In the genomic region with DNA sequence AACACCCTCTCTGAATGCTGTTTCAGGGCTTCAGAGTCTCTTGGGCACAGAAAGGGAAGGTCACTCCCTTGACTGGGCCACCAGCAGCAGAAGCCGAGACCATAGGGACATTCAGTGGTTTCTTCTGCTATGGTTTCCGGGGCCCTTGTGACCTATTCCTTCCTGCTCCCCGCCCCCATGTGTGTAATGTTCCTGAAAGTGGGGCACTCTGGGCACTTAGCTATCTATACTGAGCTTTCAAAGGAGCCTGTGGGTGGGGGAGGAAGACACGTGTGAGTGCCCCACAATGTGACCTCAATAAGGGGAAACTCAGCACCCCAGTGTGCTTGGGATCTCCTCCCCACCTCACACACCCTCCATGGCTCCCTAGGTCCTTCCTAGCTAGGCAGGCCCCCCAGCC, we compare ENCODE assay signal across 10 mouse cellular contexts. TPM values are rescaled to one million over a fixed set of nuclear protein-coding genes. Genes with fewer than 3 reads are reported as not detected.
DNase-seq lines count a peak whose midpoint lies in the region; ATAC-seq and TF ChIP-seq lines count a peak whose summit lies in the region.
"Had no signal": no experiment of that assay in that cellular context is flagged by ENCODE, and none has a peak within 500 bp of the region (broad histone marks: within the 10 kb centered on the region; RNA-seq: fewer than 3 reads in every experiment).

No protein-coding gene starts in this region.

- TF ChIP-seq EP300 in CH12.LX (IDR thresholded peaks at IDR 0.05; ENCODE audit: low read length), result 0 out of 2 replicates have a peak, but pooled peaks have one; percentile 19

- H3K79me2 ChIP-seq in CH12.LX (replicated peaks; ENCODE audit: control insufficient read depth, extremely low read depth, insufficient read depth, poor library complexity, severe bottlenecking), result peaks cover 7% of the 10 kb centered on the region; the same call in 1 of the 2 replicates

- no peak for TF ChIP-seq CTCF in CH12.LX (conservative IDR thresholded peaks at IDR 0.05 in 1 of 2, IDR thresholded peaks at IDR 0.05 in 1 of 2; ENCODE audit: low read depth in 2 of 2, low read length in 2 of 2)
- TF ChIP-seq CTCF in midbrain, postnatal 0 days (IDR thresholded peaks at IDR 0.05), result no peak

- no peak for ATAC-seq in intestine, embryonic 16.5 days
- no peak for ATAC-seq in intestine, embryonic 15.5 days
- ATAC-seq in liver, embryonic 16.5 days (ENCODE audit: low read depth), result no peak
- no peak for ATAC-seq in cerebellum, adult (ENCODE audit: insufficient number of reproducible peaks, low FRiP score, low TSS enrichment)
- no peak for ATAC-seq in midbrain, postnatal 0 days (ENCODE audit: low FRiP score)

- H3K9ac ChIP-seq in intestine, embryonic 16.5 days (ENCODE audit: low read depth, low read length), result no peak overlapping the region
- no peak overlapping the region for H3K9ac ChIP-seq in intestine, embryonic 15.5 days
- peak overlapping the region; percentile 23; the same call in 1 of the 2 replicates for H3K9ac ChIP-seq in CH12.LX (ENCODE audit: insufficient read depth, low read depth)
- no peak overlapping the region for H3K9ac ChIP-seq in liver, embryonic 16.5 days (ENCODE audit: low read depth, low read length)
- no peak overlapping the region for H3K9ac ChIP-seq in midbrain, postnatal 0 days (replicated peaks; ENCODE audit: low read length, poor library complexity, severe bottlenecking)

- WGBS in intestine, embryonic 16.5 days, result 79% methylated on average over 4 of the region's 4 CpGs
- 67% methylated on average over 4 of the region's 4 CpGs for WGBS in intestine, embryonic 15.5 days
- 29% methylated on average over 4 of the region's 4 CpGs for WGBS in liver, embryonic 16.5 days (ENCODE audit: insufficient replicate concordance)
- 87% methylated on average over 4 of the region's 4 CpGs for WGBS in midbrain, postnatal 0 days

- H3K27me3 ChIP-seq in intestine, embryonic 16.5 days (replicated peaks; ENCODE audit: control insufficient read depth, insufficient read depth, low read length), result peaks cover 7% of the 10 kb centered on the region
- peaks cover 18% of the 10 kb centered on the region for H3K27me3 ChIP-seq in intestine, embryonic 15.5 days (replicated peaks)
- peaks cover 2% of the 10 kb centered on the region for H3K27me3 ChIP-seq in CH12.LX (replicated peaks)
- peaks cover 9% of the 10 kb centered on the region; the same call in 1 of the 2 replicates for H3K27me3 ChIP-seq in liver, embryonic 16.5 days (ENCODE audit: control insufficient read depth, insufficient read depth, low read depth, low read length)
- peaks cover 14% of the 10 kb centered on the region for H3K27me3 ChIP-seq in midbrain, postnatal 0 days (ENCODE audit: insufficient read depth, low read length)

- H3K27ac ChIP-seq in intestine, embryonic 16.5 days (ENCODE audit: low read length), result 0 out of 2 replicates have a peak overlapping the region, but pooled peaks have one; percentile 6
- H3K27ac ChIP-seq in intestine, embryonic 15.5 days, result no peak overlapping the region
- peak overlapping the region; percentile 87 for H3K27ac ChIP-seq in CH12.LX (ENCODE audit: insufficient read depth, low read depth)
- peak overlapping the region; percentile 60 for H3K27ac ChIP-seq in liver, embryonic 16.5 days (ENCODE audit: low read length)
- H3K27ac ChIP-seq in midbrain, postnatal 0 days (ENCODE audit: low read depth, low read length), result no peak overlapping the region

- TF ChIP-seq RAD21 in CH12.LX (IDR thresholded peaks at IDR 0.05; ENCODE audit: low read depth, low read length), result no peak

- dilution Hi-C loops in CH12.LX (cut with MboI; ENCODE audit: extremely low pct_ligation_motif_present, extremely low pct_unique_long_range_greater_than_20kb, low sequenced_read_pairs), result no loop called here

- H3K36me3 ChIP-seq in intestine, embryonic 16.5 days (ENCODE audit: control insufficient read depth, insufficient read depth, low read length), result no peaks in the 10 kb centered on the region
- no peaks in the 10 kb centered on the region for H3K36me3 ChIP-seq in intestine, embryonic 15.5 days
- H3K36me3 ChIP-seq in CH12.LX (replicated peaks in 1 of 2; ENCODE audit: control insufficient read depth in 1 of 2, insufficient read depth in 1 of 2, low read length in 1 of 2), result peaks cover 7 to 16% of the 10 kb centered on the region in 2 experiments
- H3K36me3 ChIP-seq in liver, embryonic 16.5 days (ENCODE audit: control insufficient read depth, insufficient read depth), result no peaks in the 10 kb centered on the region
- H3K36me3 ChIP-seq in midbrain, postnatal 0 days (ENCODE audit: insufficient read depth, low read length), result no peaks in the 10 kb centered on the region

- no peak overlapping the region for H3K4me3 ChIP-seq in intestine, embryonic 16.5 days (ENCODE audit: low read length)
- no peak overlapping the region for H3K4me3 ChIP-seq in intestine, embryonic 15.5 days (replicated peaks)
- H3K4me3 ChIP-seq in CH12.LX (replicated peaks in 1 of 3; ENCODE audit: low read depth in 2 of 3, low read length in 2 of 3, poor library complexity in 1 of 3), result no peak overlapping the region
- H3K4me3 ChIP-seq in liver, embryonic 16.5 days (ENCODE audit: low read depth, low read length), result no peak overlapping the region
- H3K4me3 ChIP-seq in midbrain, postnatal 0 days (ENCODE audit: low read depth, low read length), result no peak overlapping the region

- peak; percentile 59; the same call in 1 of the 2 replicates for TF ChIP-seq POLR2A in CH12.LX (IDR thresholded peaks at IDR 0.05; ENCODE audit: low read depth, low read length)

- peak; percentile 43 for DNase-seq in CH12.LX (ENCODE audit: extremely low read depth)
- peak; percentile 87 to 88 for DNase-seq in spleen, postnatal 36 days (ENCODE audit: low spot score in 2 of 2)
- no peak for DNase-seq in midbrain, postnatal 0 days (ENCODE audit: low spot score)
- DNase-seq in layer of hippocampus, postnatal 36 days, result no peak
- DNase-seq: adrenal gland, postnatal 14 days had no signal

- peaks cover 22% of the 10 kb centered on the region for H3K4me1 ChIP-seq in intestine, embryonic 16.5 days (ENCODE audit: control insufficient read depth, insufficient read depth, low read length)
- H3K4me1 ChIP-seq in intestine, embryonic 15.5 days (replicated peaks), result peaks cover 13% of the 10 kb centered on the region
- H3K4me1 ChIP-seq in CH12.LX (ENCODE audit: control insufficient read depth in 1 of 2, insufficient read depth in 2 of 2), result peaks cover 30 to 74% of the 10 kb centered on the region in 2 experiments
- H3K4me1 ChIP-seq in liver, embryonic 16.5 days (ENCODE audit: control insufficient read depth, low read depth, low read length), result peaks cover 49% of the 10 kb centered on the region
- H3K4me1 ChIP-seq in midbrain, postnatal 0 days (ENCODE audit: insufficient read depth, low read length), result no peaks in the 10 kb centered on the region

- no peaks in the 10 kb centered on the region for H3K9me3 ChIP-seq in intestine, embryonic 16.5 days (ENCODE audit: control insufficient read depth, low read length)
- no peaks in the 10 kb centered on the region for H3K9me3 ChIP-seq in intestine, embryonic 15.5 days
- H3K9me3 ChIP-seq in CH12.LX (replicated peaks; ENCODE audit: low read length), result no peaks in the 10 kb centered on the region
- H3K9me3 ChIP-seq in liver, embryonic 16.5 days (replicated peaks; ENCODE audit: control insufficient read depth, low read length), result no peaks in the 10 kb centered on the region
- no peaks in the 10 kb centered on the region for H3K9me3 ChIP-seq in midbrain, postnatal 0 days (ENCODE audit: low read length)

- H3K4me2 ChIP-seq in intestine, embryonic 16.5 days (ENCODE audit: low read depth, low read length), result no peak overlapping the region
- H3K4me2 ChIP-seq in intestine, embryonic 15.5 days (replicated peaks), result no peak overlapping the region
- H3K4me2 ChIP-seq in CH12.LX (ENCODE audit: insufficient read depth, low read depth, poor library complexity, severe bottlenecking), result peak overlapping the region; percentile 41; the same call in 1 of the 2 replicates
- H3K4me2 ChIP-seq in liver, embryonic 16.5 days (ENCODE audit: low read depth, low read length), result 0 out of 2 replicates have a peak overlapping the region, but pooled peaks have one; percentile 4
- no peak overlapping the region for H3K4me2 ChIP-seq in midbrain, postnatal 0 days (ENCODE audit: low read depth, low read length, poor library complexity, severe bottlenecking)

- in situ Hi-C loops in CH12.LX (cut with MboI; ENCODE audit: low pct_ligation_motif_present, low pct_unique_long_range_greater_than_20kb, low sequenced_read_pairs), result no loop called here

RNA-seq across cellular contexts. Expression of gene Mast3, which starts 1.7 kb away (rescaled TPM):
- polyA plus RNA-seq in intestine, embryonic 16.5 days (2015; fragmentation: Nextera tagmentation; extraction: Ambion mirVana), result 12.9 and 15.1 TPM in 2 replicates
- polyA plus RNA-seq in intestine, embryonic 15.5 days (2015; fragmentation: Nextera tagmentation; extraction: Ambion mirVana), result 13.2 and 16.8 TPM in 2 replicates
- 11.3 and 11.6 TPM in 2 replicates for total RNA-seq in CH12.LX (2012; rRNA removed)
- total RNA-seq in CH12.LX (2014; rRNA removed), result 3.3 and 7.0 TPM in 2 replicates
- 22.2 and 23.4 TPM in 2 replicates for polyA plus RNA-seq in CH12.LX (2012; ENCODE audit: insufficient read length, low read depth)
- polyA plus RNA-seq in liver, embryonic 16.5 days (2015; fragmentation: Nextera tagmentation; extraction: Ambion mirVana), result 7.5 and 9.0 TPM in 2 replicates
- total RNA-seq in midbrain, postnatal 0 days (2014; rRNA removed), result 33.2 and 34.1 TPM in 2 replicates
- polyA plus RNA-seq in midbrain, postnatal 0 days (2015; fragmentation: Nextera tagmentation; extraction: Ambion mirVana), result 20.2 and 24.0 TPM in 2 replicates
- 100 to 1,000 TPM; 452 to 459 TPM for total RNA-seq in layer of hippocampus, postnatal 36 days (2021)

RNA-seq across cellular contexts. Expression of gene Il12rb1, which starts 1.7 kb away (rescaled TPM):
- polyA plus RNA-seq in intestine, embryonic 16.5 days (2015; fragmentation: Nextera tagmentation; extraction: Ambion mirVana), result 0.27 and 0.34 TPM in 2 replicates
- 0.29 and 0.40 TPM in 2 replicates for polyA plus RNA-seq in intestine, embryonic 15.5 days (2015; fragmentation: Nextera tagmentation; extraction: Ambion mirVana)
- total RNA-seq in CH12.LX (2012; rRNA removed), result 17.3 and 23.2 TPM in 2 replicates
- 4.5 and 5.6 TPM in 2 replicates for total RNA-seq in CH12.LX (2014; rRNA removed)
- 11.4 and 12.5 TPM in 2 replicates for polyA plus RNA-seq in CH12.LX (2012; ENCODE audit: insufficient read length, low read depth)
- polyA plus RNA-seq in liver, embryonic 16.5 days (2015; fragmentation: Nextera tagmentation; extraction: Ambion mirVana), result 0.06 and 0.35 TPM in 2 replicates
- total RNA-seq in midbrain, postnatal 0 days (2014; rRNA removed), result not detected in 2 replicates
- not detected in 2 replicates for polyA plus RNA-seq in midbrain, postnatal 0 days (2015; fragmentation: Nextera tagmentation; extraction: Ambion mirVana)
- total RNA-seq in layer of hippocampus, postnatal 36 days (2021), result under 1 TPM; 0.56 to 0.87 TPM
- total RNA-seq: adrenal gland, postnatal 14 days had no signal
- polyA plus RNA-seq: stomach, embryonic 14.5 days had no signal

RNA-seq across cellular contexts. Expression of gene Pik3r2, which starts 30.0 kb away (rescaled TPM):
- polyA plus RNA-seq in intestine, embryonic 16.5 days (2015; fragmentation: Nextera tagmentation; extraction: Ambion mirVana), result 63.7 and 65.3 TPM in 2 replicates
- 53.1 and 55.3 TPM in 2 replicates for polyA plus RNA-seq in intestine, embryonic 15.5 days (2015; fragmentation: Nextera tagmentation; extraction: Ambion mirVana)
- total RNA-seq in CH12.LX (2012; rRNA removed), result 37.4 and 45.9 TPM in 2 replicates
- 12.4 and 13.8 TPM in 2 replicates for total RNA-seq in CH12.LX (2014; rRNA removed)
- polyA plus RNA-seq in CH12.LX (2012; ENCODE audit: insufficient read length, low read depth), result 16.3 and 25.8 TPM in 2 replicates
- 12.2 and 13.9 TPM in 2 replicates for polyA plus RNA-seq in liver, embryonic 16.5 days (2015; fragmentation: Nextera tagmentation; extraction: Ambion mirVana)
- 141 and 159 TPM in 2 replicates for total RNA-seq in midbrain, postnatal 0 days (2014; rRNA removed)
- polyA plus RNA-seq in midbrain, postnatal 0 days (2015; fragmentation: Nextera tagmentation; extraction: Ambion mirVana), result 102 and 113 TPM in 2 replicates
- 100 to 1,000 TPM; 153 to 158 TPM for total RNA-seq in layer of hippocampus, postnatal 36 days (2021)

RNA-seq across cellular contexts. Expression of gene Arrdc2, which starts 33.0 kb away (rescaled TPM):
- polyA plus RNA-seq in intestine, embryonic 16.5 days (2015; fragmentation: Nextera tagmentation; extraction: Ambion mirVana), result 8.3 and 9.0 TPM in 2 replicates
- 7.5 TPM in 2 replicates for polyA plus RNA-seq in intestine, embryonic 15.5 days (2015; fragmentation: Nextera tagmentation; extraction: Ambion mirVana)
- total RNA-seq in CH12.LX (2012; rRNA removed) (7.2 and 8.0 TPM in 2 replicates), CH12.LX (2014; rRNA removed) (5.6 and 8.8 TPM in 2 replicates)
- polyA plus RNA-seq in CH12.LX (2012; ENCODE audit: insufficient read length, low read depth), result 4.3 and 6.1 TPM in 2 replicates
- polyA plus RNA-seq in liver, embryonic 16.5 days (2015; fragmentation: Nextera tagmentation; extraction: Ambion mirVana), result 11.6 and 13.5 TPM in 2 replicates
- 13.6 TPM in 2 replicates for total RNA-seq in midbrain, postnatal 0 days (2014; rRNA removed)
- 6.0 and 6.6 TPM in 2 replicates for polyA plus RNA-seq in midbrain, postnatal 0 days (2015; fragmentation: Nextera tagmentation; extraction: Ambion mirVana)
- 10 to 100 TPM; 18.5 to 25.6 TPM for total RNA-seq in layer of hippocampus, postnatal 36 days (2021)

RNA-seq across cellular contexts. Expression of gene Mpv17l2, which starts 45.8 kb away (rescaled TPM):
- 78.6 and 79.8 TPM in 2 replicates for polyA plus RNA-seq in intestine, embryonic 16.5 days (2015; fragmentation: Nextera tagmentation; extraction: Ambion mirVana)
- 59.1 and 72.6 TPM in 2 replicates for polyA plus RNA-seq in intestine, embryonic 15.5 days (2015; fragmentation: Nextera tagmentation; extraction: Ambion mirVana)
- total RNA-seq in CH12.LX (2012; rRNA removed) (25.3 and 28.5 TPM in 2 replicates), CH12.LX (2014; rRNA removed) (22.8 and 27.1 TPM in 2 replicates)
- polyA plus RNA-seq in CH12.LX (2012; ENCODE audit: insufficient read length, low read depth), result 31.9 and 36.1 TPM in 2 replicates
- polyA plus RNA-seq in liver, embryonic 16.5 days (2015; fragmentation: Nextera tagmentation; extraction: Ambion mirVana), result 31.4 and 32.1 TPM in 2 replicates
- 27.8 and 29.2 TPM in 2 replicates for total RNA-seq in midbrain, postnatal 0 days (2014; rRNA removed)
- 43.7 and 45.8 TPM in 2 replicates for polyA plus RNA-seq in midbrain, postnatal 0 days (2015; fragmentation: Nextera tagmentation; extraction: Ambion mirVana)
- 10 to 100 TPM; 34.3 to 35.8 TPM for total RNA-seq in layer of hippocampus, postnatal 36 days (2021)

Comparison
In these comparisons a context has a peak if more than half of its experiments do, and no peak if none do; other contexts are left out.
1. H3K27ac ChIP-seq: peak in intestine, embryonic 16.5 days (single experiment), CH12.LX (single experiment) and liver, embryonic 16.5 days (single experiment); none in intestine, embryonic 15.5 days (single experiment) and midbrain, postnatal 0 days (single experiment).
2. H3K4me2 ChIP-seq: peak in CH12.LX (single experiment) and liver, embryonic 16.5 days (single experiment); none in intestine, embryonic 16.5 days (single experiment), intestine, embryonic 15.5 days (single experiment) and midbrain, postnatal 0 days (single experiment).
3. DNase-seq: peak in CH12.LX (single experiment) and spleen, postnatal 36 days (2 of 2); none in midbrain, postnatal 0 days (single experiment) and layer of hippocampus, postnatal 36 days (0 of 2).